Mouse (Mus musculus) heart, embryonic 10.5 days (tissue): Measurements from ENCODE around the gene Parva. TPM values are rescaled to one million over a fixed set of nuclear protein-coding genes. Genes with fewer than 3 reads are reported as not detected.

Experiments
- DNase-seq: peaks from one replicate; pipeline ENCODE4 v3.0.0-alpha.2; 2017; ENCODE audit warnings: low spot score
- H3K27ac ChIP-seq: fragments of 300-500 bp; sonication (generic); 2 replicates; pipeline ENCODE4 v1.5.1; 2016; ENCODE audit warnings: mild to moderate bottlenecking
- H3K27me3 ChIP-seq: fragments of 300-500 bp; sonication (generic); 2 replicates; pipeline ENCODE4 v1.6.1; 2016; ENCODE audit warnings: mild to moderate bottlenecking; ENCODE audit not compliant: poor library complexity, insufficient read depth, severe bottlenecking
- H3K36me3 ChIP-seq: fragments of 300-500 bp; sonication (generic); 2 replicates; pipeline ENCODE4 v1.6.1; 2016; ENCODE audit warnings: mild to moderate bottlenecking, moderate library complexity
- H3K4me1 ChIP-seq: fragments of 300-500 bp; sonication (generic); 2 replicates; pipeline ENCODE4 v1.6.1; 2016; ENCODE audit warnings: mild to moderate bottlenecking
- H3K4me3 ChIP-seq: fragments of 300-500 bp; sonication (generic); 2 replicates; pipeline ENCODE4 v1.5.1; 2016; ENCODE audit warnings: mild to moderate bottlenecking, moderate library complexity
- H3K9me3 ChIP-seq: fragments of 300-500 bp; sonication (generic); 2 replicates; pipeline ENCODE4 v1.6.1; 2016; ENCODE audit warnings: mild to moderate bottlenecking, moderate library complexity
- WGBS: fragments of 180-500 bp; shearing (Covaris S2); methylation state at CpG from one replicate; pipeline ENCODE4 v1.1.7; 2016; 5-methylcytosine and 5-hydroxymethylcytosine counted together
- polyA plus RNA-seq: library from polyadenylated mRNA; unstranded; fragments of >200 nt; fragmentation: Nextera tagmentation; extraction: Ambion mirVana; gene quantifications from 2 replicates; pipeline ENCODE4 v1.2.1, GENCODE M21; 2016

Parva gene
- polyA plus RNA-seq = 82.5 and 94.9 TPM in 2 replicates

GRCm38 (mm10) chr7:112427357-112428157, at the start of gene Parva:
Gene Parva, plus strand, starts transcription at chr7:112427505.
- peak within 1 kb of the TSS; percentile 99 for H3K27ac ChIP-seq
- peaks cover 27% of the 10 kb centered on the region for H3K4me1 ChIP-seq
- H3K9me3 ChIP-seq = no peaks in the 10 kb centered on the region; the same call in 1 of the 2 replicates
- H3K4me3 ChIP-seq = peak within 1 kb of the TSS; percentile 81
- H3K36me3 ChIP-seq = peaks cover 3% of the 10 kb centered on the region; the same call in 1 of the 2 replicates
- WGBS = 2% methylated on average over 49 of the region's 49 CpGs
- peak; percentile 88 for DNase-seq
- no peaks in the 10 kb centered on the region for H3K27me3 ChIP-seq

- 74% methylated on average over 5 of the region's 5 CpGs for WGBS
- Histone ChIP-seq H3K9me3 (no peaks in the 10 kb centered on the region), H3K4me3 (no peak overlapping the region), H3K36me3 (peaks cover 30% of the 10 kb centered on the region), H3K27me3 (no peaks in the 10 kb centered on the region), H3K27ac (peak overlapping the region; percentile 44; the same call in 1 of the 2 replicates), H3K4me1 (peaks cover 37% of the 10 kb centered on the region)
- no peak for DNase-seq
Measured at GRCm38 (mm10) chr7:112378056-112378455, 49.2 kb upstream of the Parva start.

- 72% methylated on average over 5 of the region's 5 CpGs for WGBS
- H3K4me1 ChIP-seq = peaks cover 37% of the 10 kb centered on the region
- H3K36me3 ChIP-seq = peaks cover 30% of the 10 kb centered on the region
- no peak for DNase-seq
- H3K27ac ChIP-seq = peak overlapping the region; percentile 44; the same call in 1 of the 2 replicates
- H3K9me3 ChIP-seq = no peaks in the 10 kb centered on the region
- H3K27me3 ChIP-seq = no peaks in the 10 kb centered on the region
- no peak overlapping the region for H3K4me3 ChIP-seq
Measured at GRCm38 (mm10) chr7:112378476-112378875, 48.8 kb upstream of the Parva start.

- Histone ChIP-seq H3K36me3 (peaks cover 7% of the 10 kb centered on the region; the same call in 1 of the 2 replicates), H3K4me3 (no peak overlapping the region), H3K4me1 (peaks cover 32% of the 10 kb centered on the region), H3K27me3 (no peaks in the 10 kb centered on the region), H3K27ac (no peak overlapping the region), H3K9me3 (no peaks in the 10 kb centered on the region)
- DNase-seq = no peak
- 66% methylated on average over 5 of the region's 5 CpGs for WGBS
Measured at GRCm38 (mm10) chr7:112386521-112386920, 40.8 kb upstream of the Parva start.

GRCm38 (mm10) chr7:112387876-112388275, 39.4 kb upstream of the Parva start:
- 84% methylated on average over 5 of the region's 5 CpGs for WGBS
- DNase-seq = no peak
- no peak overlapping the region for H3K27ac ChIP-seq

GRCm38 (mm10) chr7:112388363-112388875, 38.9 kb upstream of the Parva start:
- DNase-seq = no peak
- Histone ChIP-seq H3K27me3 (no peaks in the 10 kb centered on the region), H3K9me3 (no peaks in the 10 kb centered on the region), H3K4me1 (peaks cover 40% of the 10 kb centered on the region), H3K4me3 (no peak overlapping the region), H3K36me3 (no peaks in the 10 kb centered on the region), H3K27ac (0 out of 2 replicates have a peak overlapping the region, but pooled peaks have one; percentile 29)
- WGBS = 78% methylated on average over 5 of the region's 5 CpGs

More at GRCm38 (mm10) chr7:112387876-112388275, 39.4 kb upstream of the Parva start:
- peaks cover 40% of the 10 kb centered on the region for H3K4me1 ChIP-seq
- H3K36me3 ChIP-seq = no peaks in the 10 kb centered on the region
- H3K4me3 ChIP-seq = no peak overlapping the region
- H3K27me3 ChIP-seq = no peaks in the 10 kb centered on the region
- no peaks in the 10 kb centered on the region for H3K9me3 ChIP-seq

GRCm38 (mm10) chr7:112389611-112390251, 37.6 kb upstream of the Parva start:
- H3K27ac ChIP-seq = peak overlapping the region; percentile 64; the same call in 1 of the 2 replicates
- H3K36me3 ChIP-seq = no peaks in the 10 kb centered on the region
- H3K9me3 ChIP-seq = no peaks in the 10 kb centered on the region
- H3K27me3 ChIP-seq = no peaks in the 10 kb centered on the region
- H3K4me3 ChIP-seq = no peak overlapping the region
- peaks cover 40% of the 10 kb centered on the region for H3K4me1 ChIP-seq
- no peak for DNase-seq
- 59% methylated on average over 6 of the region's 6 CpGs for WGBS

- DNase-seq = no peak
- Histone ChIP-seq H3K4me1 (peaks cover 40% of the 10 kb centered on the region), H3K27ac (peak overlapping the region; percentile 64; the same call in 1 of the 2 replicates), H3K27me3 (no peaks in the 10 kb centered on the region), H3K9me3 (no peaks in the 10 kb centered on the region), H3K4me3 (no peak overlapping the region), H3K36me3 (no peaks in the 10 kb centered on the region)
- whole genome bisulfite sequencing = 51% methylated on average over 11 of the region's 11 CpGs
Measured at GRCm38 (mm10) chr7:112390252-112390936, 36.9 kb upstream of the Parva start.

GRCm38 (mm10) chr7:112390937-112391605, 36.2 kb upstream of the Parva start:
- H3K4me1 ChIP-seq = peaks cover 40% of the 10 kb centered on the region
- WGBS = 40% methylated on average over 6 of the region's 6 CpGs

GRCm38 (mm10) chr7:112397786-112398185, 29.5 kb upstream of the Parva start:
- H3K27me3 ChIP-seq = no peaks in the 10 kb centered on the region
- DNase-seq = no peak
- 83% methylated on average over 3 of the region's 3 CpGs for WGBS
- H3K27ac ChIP-seq = no peak overlapping the region
- H3K9me3 ChIP-seq = no peaks in the 10 kb centered on the region
- no peak overlapping the region for H3K4me3 ChIP-seq
- no peaks in the 10 kb centered on the region for H3K36me3 ChIP-seq
- peaks cover 3% of the 10 kb centered on the region; the same call in 1 of the 2 replicates for H3K4me1 ChIP-seq

More at GRCm38 (mm10) chr7:112390937-112391605, 36.2 kb upstream of the Parva start:
- peak overlapping the region; percentile 36 for H3K27ac ChIP-seq
- no peaks in the 10 kb centered on the region for H3K27me3 ChIP-seq
- no peaks in the 10 kb centered on the region for H3K36me3 ChIP-seq
- DNase-seq = no peak
- no peaks in the 10 kb centered on the region for H3K9me3 ChIP-seq
- no peak overlapping the region for H3K4me3 ChIP-seq

GRCm38 (mm10) chr7:112399425-112400170, 27.7 kb upstream of the Parva start:
- WGBS = 73% methylated on average over 7 of the region's 7 CpGs
- DNase-seq = no peak
- Histone ChIP-seq H3K4me1 (peaks cover 8% of the 10 kb centered on the region), H3K27ac (peak overlapping the region; percentile 22; the same call in 1 of the 2 replicates), H3K36me3 (no peaks in the 10 kb centered on the region), H3K27me3 (no peaks in the 10 kb centered on the region), H3K9me3 (no peaks in the 10 kb centered on the region), H3K4me3 (no peak overlapping the region)
